Mouse (Mus musculus): Measurements from ENCODE around the gene 1110059E24Rik. TPM values are rescaled to one million over a fixed set of nuclear protein-coding genes. Genes with fewer than 3 reads are reported as not detected.

The 1110059E24Rik gene
- polyA plus RNA-seq (2012; ENCODE audit: low replicate concordance) = 0.84 and 2.6 TPM in 2 replicates

GRCm38 (mm10) chr19:21652285-21653171 is at the start of gene 1110059E24Rik:
TSS of gene 1110059E24Rik (minus strand) at chr19:21652976.

DNA sequence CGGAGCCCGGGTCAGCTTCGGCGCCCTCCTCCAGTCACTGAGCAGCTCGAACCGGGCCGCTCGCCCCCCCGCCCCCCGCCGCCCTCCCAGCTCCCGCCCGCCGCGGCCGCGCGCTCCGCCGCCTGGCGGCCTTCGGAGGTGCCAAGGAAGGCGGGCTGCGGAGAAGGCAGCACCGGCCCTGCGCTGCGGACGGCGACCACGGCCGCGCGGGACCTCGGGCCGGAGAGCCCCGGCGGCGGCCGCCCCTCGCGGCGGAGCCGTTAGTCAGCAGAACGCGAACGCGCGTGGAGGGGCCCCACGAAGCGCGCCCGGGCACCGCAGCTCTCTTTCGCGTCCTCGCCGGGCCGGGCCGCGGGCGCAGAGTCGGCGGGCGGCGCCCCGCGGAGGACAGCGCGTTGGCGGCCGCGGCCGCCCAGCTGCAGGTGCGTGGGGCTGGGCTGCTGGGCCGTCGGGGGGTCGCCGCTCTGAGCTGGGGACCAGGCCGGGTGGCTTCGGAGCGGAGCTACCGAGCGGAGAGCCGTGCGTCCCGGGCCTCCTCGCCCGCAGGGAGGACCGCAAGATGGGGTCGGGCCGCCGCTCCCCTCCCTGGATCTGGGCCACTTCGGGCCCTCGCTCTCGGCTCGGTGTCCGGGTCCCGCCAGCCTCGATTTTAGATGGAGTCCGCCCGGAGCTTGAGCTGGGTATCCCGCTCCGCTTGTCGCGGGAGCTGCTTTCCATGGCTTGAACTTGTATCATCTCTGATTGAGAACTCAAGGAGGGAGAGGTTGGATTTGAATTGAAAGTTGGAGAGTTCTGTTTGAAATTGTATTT is 601 bp upstream of the 1110059E24Rik start, which contains the start of gene Abhd17b:
Gene Abhd17b, plus strand, starts transcription at position 14 of the 810 bp plus-strand sequence.

Other genes starting within 250 kb of the 1110059E24Rik start
- 6.0 and 8.1 TPM in 2 replicates for gene Gda, start 179.5 kb downstream of the 1110059E24Rik start, polyA plus RNA-seq (2012; ENCODE audit: low replicate concordance)
- gene Abhd17b, start 209 bp upstream of the 1110059E24Rik start, polyA plus RNA-seq (2012; ENCODE audit: low replicate concordance) = 25.6 and 40.4 TPM in 2 replicates
- 6.6 and 8.9 TPM in 2 replicates for gene Cemip2, start 125.4 kb upstream of the 1110059E24Rik start, polyA plus RNA-seq (2012; ENCODE audit: low replicate concordance)